Mouse (Mus musculus): ENCODE results near the gene Garem2. TPM values are rescaled to one million over a fixed set of nuclear protein-coding genes. Genes with fewer than 3 reads are reported as not detected.
"Not testable (repeated sequence)": the region's sequence is repeated elsewhere in the genome, so short reads cannot be mapped to it uniquely, and the experiment has no call there.

Garem2 gene
- polyA plus RNA-seq (2012; rRNA removed): 15.0 and 17.5 TPM in 2 replicates

DNA sequence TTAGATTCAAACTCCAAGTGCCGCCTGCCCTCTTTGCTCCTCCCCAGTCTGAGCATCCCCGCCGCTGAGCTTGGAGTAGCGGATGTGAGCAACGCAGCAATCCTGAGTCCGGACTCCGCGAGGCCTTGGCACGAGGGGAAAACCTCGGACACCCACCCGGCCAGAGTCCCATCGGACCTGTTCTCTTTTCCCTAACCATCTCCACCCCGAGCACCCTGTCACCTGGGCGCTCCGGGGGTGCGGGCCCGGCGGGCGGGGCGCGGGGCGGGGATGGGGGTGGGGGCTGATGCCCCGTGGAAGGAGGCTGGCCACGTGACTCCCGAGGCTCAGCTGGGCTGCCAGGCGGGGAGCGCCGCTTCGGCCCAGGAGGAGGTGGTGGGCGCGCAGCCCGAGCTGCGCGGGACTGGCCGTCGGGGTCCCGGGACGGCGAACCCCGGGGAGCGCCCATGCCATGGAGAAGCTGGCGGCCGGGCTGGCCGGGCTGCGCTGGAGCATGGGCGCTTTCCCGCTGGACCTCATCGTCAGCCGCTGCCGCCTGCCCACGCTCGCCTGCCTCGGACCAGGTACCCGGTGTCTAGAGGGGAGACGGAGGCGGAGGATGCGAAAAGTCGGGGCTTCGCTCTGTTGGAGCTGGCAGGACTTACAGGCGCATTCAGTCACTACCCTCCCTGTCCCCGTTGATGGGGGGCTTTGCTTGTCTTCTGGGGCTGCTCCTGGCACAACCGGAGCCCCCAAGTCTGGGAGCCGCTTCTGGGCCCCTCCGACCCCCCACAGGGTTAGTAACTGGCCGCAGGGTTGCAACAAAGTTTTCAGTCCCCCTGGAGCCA lies at the start of gene Garem2:
Gene Garem2 (plus strand): TSS at position 321 of the 827 bp plus-strand sequence.
- DNase-seq (ENCODE audit: extremely low spot score in 1 of 2, low spot score in 1 of 2): no peak

DNA sequence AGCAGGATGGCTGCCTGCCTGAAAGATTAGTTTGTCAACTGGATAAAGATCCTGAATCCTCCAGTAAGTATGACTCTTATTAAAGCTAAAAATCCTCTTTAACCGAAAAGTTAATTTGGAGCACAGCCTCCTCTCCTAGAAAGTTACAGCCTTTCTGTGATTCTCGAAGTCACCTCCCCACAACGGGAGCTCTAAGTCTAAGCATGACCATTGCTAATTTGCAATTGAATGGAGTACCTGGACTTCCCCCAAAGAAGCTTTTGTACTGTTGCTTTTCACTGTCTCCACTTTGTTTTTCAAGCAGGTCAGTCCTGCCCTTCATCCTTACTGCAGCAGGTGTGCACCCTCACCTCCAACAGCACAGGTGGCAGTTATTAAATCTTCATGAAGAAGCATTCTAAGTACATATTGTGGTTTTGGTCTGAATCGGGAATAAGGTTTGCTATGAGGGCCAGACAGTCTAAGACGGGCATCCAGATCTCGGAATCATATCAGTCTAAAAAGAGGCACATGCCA lies 46.7 kb upstream of the Garem2 start:
- DNase-seq (ENCODE audit: extremely low spot score in 1 of 2, low spot score in 1 of 2): no peak

DNA sequence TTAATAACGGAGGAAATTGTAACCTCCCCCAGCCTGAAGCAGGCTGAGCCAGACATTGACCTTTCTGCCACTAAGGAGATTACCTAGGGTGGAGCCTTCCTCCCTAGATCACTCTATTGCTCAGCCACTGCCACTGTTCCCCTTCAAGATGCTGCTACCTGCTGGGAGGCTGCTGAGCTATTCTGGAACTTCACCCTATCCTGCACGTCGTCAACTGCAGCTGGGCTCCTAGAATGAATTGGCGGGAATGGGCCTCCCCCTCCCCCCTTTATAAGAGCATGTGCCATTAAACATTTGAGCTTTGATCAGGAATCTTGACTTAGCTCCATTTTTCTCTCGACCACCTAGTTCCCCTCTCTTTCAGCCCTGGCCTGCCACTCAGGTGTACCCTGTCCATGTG lies 45.4 kb upstream of the Garem2 start:
- DNase-seq (ENCODE audit: extremely low spot score in 1 of 2, low spot score in 1 of 2): not testable (repeated sequence)

DNA sequence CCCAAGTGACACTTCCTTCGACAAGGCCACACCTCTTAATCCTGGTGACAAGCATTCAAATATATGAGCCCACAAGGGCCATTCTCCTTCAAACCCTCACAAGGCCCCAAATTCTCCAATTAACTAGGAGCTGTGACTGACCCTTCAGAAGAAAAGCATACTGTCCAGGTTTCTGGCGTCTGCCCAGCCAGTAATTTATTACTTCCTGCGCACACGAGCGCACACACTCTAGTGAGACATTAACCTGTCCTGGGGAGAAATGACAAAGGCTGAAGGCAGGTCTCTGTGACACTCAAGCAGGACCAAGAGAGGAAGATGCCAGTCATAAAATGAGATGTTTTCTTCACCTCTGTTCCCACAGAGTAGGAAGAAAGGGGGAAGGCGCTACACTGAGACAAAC lies 37.2 kb upstream of the Garem2 start:
- no peak for DNase-seq (ENCODE audit: extremely low spot score in 1 of 2, low spot score in 1 of 2)

DNA sequence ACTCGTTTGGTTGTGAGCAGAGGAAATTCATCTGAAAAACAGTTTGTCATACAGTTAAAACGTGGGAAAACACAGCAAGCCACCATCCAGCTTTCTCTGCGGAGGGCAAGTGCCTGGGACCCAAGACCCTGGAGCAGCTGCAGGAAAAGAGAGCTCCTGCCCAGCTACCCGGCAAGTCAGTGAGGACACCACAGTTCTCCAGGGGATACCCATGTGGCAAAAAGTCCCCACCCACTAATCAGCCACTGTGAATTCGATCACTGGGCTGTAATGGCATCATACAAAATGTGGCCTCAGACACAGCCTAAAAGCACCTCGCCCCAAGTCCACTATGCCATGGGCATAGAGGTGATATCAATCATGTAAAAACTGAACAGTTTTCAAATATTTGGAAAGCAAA lies 33.3 kb upstream of the Garem2 start:
- DNase-seq (ENCODE audit: extremely low spot score in 1 of 2, low spot score in 1 of 2): no peak

DNA sequence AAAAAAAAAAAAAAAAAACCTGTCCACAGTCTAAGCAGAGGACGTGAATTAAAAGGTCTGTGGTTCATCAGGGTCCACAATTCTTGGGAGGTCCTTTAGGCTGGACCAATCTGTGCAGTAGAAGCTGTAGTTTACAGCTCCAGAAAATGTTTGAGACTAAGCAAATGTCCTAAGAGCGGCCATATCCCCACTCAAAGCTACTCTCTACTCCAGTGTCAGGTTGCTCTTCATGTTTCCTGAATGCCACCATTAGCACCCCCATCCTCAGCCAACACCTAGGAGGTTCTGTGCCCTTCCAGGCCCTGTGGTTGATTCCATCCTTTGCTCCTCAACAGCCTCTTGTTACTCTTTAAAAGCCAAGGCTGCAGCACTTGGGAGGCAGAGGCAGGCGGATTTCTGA lies 32.6 kb upstream of the Garem2 start:
- no peak for DNase-seq (ENCODE audit: extremely low spot score in 1 of 2, low spot score in 1 of 2)

DNA sequence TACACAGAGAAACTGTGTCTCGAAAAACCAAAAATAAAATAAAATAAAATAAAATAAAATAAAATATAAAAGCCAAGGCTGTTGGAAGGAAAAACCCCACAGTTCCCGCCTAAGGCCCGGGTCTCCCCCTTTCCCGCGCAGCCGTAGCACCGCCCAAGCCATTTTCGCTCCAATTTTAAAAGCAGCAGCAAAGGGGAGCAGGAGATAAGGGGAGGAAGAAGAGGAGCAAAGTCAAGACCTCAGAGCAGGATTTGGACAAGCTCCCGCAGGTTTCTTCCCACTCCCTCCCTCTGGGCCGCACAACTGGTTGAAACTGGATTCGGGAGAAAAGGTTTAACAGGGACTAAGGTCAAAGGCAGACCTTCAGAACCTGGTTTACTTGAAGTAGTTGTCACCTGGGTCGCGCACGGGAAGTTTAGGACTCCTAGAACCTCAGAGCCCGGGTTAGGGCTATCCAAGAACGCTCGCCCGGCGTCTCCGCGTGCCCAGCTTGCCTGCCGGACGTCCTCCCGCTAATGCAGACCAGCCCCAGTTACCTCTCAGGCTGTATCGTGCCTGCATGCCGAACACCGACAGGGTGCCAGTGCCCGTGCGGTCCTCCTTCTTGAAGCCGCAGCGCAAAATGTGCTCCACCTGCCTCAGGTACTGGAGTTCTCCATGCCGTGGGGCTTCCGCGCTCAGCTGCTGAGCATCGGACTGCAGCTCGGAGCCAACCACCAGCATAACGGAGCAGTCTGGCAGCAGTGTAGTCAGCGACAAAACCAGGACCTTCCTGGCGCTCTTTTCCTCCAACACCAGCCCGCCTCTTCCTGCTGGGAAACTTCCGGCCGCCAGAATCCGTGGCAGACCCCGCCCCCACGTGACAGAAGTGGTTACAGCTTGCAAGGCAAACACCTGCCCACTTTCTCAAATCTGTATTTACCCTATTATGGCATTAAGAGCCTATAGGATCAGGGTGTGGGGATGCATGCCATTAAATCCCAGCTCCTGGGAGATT lies 31.8 kb upstream of the Garem2 start, which contains the start of gene Tyms:
Gene Tyms (minus strand): TSS at position 793 of the 997 bp plus-strand sequence.
- peak; percentile 17 to 77 for DNase-seq (ENCODE audit: extremely low spot score in 1 of 2, low spot score in 1 of 2)

DNA sequence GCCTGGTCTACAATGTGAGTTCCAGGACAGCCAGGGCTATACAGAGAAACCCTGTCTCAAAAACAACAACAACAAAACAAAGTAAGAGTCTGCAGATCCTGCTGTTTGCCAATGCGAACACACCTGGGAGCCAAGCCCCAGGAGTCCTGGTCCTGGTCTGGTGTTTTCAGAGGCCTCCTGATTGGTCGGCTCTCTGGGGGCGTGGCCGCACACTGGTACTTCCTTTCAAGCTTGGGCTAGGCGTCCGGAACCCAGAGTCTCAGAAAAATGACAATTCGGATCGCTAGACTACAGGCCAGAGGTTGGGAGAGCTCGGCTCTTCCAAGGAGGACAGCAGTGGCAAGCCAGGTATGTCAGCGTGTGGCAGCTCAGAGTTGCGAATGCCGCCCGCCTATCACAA lies 12.3 kb upstream of the Garem2 start:
- DNase-seq (ENCODE audit: extremely low spot score in 1 of 2, low spot score in 1 of 2): no peak

DNA sequence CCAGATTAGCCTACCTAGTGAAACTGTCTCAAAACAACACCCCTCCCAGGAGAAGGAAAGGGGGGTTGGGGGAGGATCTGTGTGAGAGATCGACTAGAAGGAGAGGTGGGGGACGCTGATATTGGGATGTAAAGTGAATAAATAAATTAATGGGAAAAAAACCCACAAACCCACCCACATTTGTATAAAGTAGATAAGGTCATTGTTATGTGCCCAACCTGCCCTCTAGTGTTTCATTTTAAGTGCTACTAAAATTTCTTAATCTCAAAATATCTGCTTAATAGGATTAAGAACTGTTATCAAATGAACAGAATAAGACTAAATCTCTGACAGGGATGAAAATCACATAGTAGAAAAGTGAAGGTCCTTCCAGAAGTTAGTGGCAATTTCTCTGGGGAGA lies 10.6 kb upstream of the Garem2 start:
- DNase-seq (ENCODE audit: extremely low spot score in 1 of 2, low spot score in 1 of 2): no peak

DNA sequence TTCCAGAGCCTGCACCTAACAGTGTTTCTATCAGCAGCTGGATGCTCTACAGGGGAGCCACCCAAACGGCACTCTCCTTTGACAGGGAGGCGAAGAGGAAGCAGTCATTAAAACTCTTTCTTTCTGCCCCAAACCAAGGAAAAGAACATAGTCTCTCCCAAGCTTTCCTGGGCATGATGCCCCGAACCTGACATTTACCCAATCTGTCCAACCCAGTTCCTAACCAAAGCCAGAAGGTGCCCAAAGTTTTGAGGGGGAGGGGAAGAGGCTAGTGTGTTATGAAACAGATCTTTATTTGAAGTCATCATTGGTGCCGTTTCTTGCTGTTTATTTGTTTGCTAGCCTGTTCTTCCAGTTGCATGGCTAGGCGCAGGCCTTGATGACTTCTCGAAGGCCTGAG lies 9.2 kb upstream of the Garem2 start:
- no peak for DNase-seq (ENCODE audit: extremely low spot score in 1 of 2, low spot score in 1 of 2)

DNA sequence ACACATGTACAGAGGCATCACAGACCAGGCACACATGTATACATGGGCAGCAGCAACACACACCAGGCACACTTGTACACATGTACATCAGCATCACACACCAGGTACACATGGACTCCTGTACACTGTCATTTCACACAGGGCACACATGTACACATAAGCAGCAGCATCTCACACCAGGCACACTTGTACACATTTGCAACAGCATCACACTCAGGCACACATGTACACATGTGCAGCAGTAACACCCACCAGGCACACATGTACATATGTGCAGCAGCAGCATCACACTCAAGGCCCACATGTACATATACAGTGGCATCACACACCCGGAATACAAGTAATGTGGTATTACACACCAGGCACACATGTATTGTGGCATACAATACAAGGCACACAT lies 6.7 kb upstream of the Garem2 start:
- no peak for DNase-seq (ENCODE audit: extremely low spot score in 1 of 2, low spot score in 1 of 2)

DNA sequence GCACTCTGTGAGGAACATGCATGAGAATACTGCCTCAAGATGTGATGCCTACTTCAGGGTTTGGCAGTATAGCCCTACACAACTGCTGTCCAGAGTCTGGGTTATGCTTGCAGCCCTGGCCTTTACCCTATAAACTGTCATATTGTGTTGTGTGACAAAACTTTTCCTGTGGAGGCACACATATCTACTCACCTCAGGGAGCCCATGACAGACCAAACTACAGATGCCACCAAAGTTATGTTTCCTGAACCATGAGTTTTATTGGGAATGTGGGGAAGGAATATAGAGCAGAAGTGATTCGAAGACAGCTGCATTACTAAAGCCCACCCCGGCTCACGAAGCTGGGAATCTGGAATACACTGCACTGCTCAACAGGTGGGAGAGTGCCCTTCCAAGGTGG lies 1.6 kb upstream of the Garem2 start:
- no peak for DNase-seq (ENCODE audit: extremely low spot score in 1 of 2, low spot score in 1 of 2)

DNA sequence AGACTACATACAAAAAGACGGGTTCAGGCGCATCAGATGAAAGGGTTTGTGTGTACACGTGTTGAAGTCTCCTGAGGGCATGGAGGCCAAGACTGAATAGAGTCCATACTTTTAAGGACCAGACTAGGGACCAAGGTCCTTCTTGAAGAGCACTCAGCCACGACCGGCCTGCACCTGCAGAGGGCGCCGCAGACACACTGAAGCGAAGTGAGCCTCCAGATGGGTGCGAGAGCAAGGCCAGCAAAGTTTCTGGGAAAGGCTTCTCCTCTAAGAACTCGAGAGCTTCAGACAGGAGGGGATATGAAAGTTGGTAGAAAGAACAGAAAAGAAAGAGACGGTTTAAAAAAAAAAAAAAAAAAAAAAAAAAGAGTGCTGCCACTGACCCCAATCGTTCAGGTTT lies 622 bp upstream of the Garem2 start:
- DNase-seq (ENCODE audit: extremely low spot score in 1 of 2, low spot score in 1 of 2): peak in 1 of 2 experiments; percentile 68

DNA sequence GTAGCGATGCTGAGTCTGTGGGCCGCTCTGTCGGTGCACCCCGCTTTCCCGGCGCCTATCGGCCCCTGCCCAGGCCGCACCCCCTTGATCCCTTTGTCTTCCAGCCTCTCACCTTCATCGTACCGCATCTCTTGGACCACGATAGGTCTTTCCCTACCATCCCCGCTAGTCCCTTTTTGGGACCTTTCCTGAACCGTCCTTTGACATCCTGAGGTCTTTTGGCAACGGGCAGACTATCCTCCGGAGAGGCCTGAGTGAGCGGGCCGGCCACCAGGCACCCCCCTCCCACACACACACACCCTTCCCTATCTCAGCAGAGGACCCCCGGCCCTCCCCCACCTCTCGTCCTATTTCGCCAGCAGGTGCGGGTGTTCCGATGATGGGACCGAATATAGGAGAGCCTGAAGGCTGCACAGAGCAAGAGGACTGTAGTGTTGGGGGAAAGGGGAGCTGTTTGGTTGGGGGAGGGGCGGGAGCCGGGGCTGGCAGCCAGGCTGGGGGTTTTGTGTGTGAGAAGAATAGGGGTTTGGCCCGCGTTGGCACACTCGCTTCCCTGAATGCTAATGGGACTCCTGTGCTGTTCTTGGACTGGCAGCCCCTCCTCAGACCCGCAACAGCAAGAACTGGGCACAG lies 823 bp downstream of the Garem2 start, which contains the start of gene 3110082J24Rik:
Gene 3110082J24Rik (minus strand): TSS at position 419 of the 633 bp plus-strand sequence.
- DNase-seq (ENCODE audit: extremely low spot score in 1 of 2, low spot score in 1 of 2): peak in 1 of 2 experiments; percentile 39

DNA sequence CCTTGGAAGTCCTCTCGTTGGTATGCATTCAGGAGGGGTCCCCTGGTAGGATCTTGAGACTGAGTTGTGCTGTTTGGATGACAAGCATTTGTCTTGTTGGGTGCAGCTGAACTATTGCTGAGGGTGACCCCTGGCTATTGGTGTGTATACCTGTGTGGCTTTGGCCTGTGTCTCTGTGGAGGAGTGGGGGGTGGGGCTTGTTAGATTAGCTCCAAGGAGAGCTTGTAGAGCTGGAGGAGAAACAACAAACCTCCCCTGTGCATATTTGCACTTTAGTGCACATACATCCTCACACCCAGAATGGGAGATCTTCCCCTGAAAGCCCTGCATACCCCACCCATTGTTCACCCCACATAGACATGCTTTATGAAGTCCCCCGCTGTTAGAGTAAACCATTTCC lies 1.8 kb downstream of the Garem2 start:
- DNase-seq (ENCODE audit: extremely low spot score in 1 of 2, low spot score in 1 of 2): no peak

DNA sequence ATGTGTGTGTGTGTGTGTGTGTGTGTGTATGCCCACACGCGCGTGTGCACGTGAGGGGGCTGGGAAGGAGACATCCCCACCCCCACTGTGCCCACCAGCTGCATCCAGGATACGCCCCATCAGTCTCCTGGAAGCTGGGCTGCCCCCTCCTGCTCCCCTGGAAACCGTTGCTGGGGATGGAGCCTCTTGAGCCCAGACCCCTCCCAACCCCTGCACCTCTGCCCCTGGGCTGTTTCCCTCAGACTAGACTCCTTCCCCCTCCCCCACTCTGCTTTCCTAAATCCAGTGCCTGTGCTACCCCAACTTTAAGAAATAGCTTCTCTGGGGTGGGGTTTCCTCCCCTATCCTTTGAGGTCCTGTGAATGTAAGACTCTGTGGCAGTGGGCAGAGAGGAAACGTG lies 2.2 kb downstream of the Garem2 start:
- no peak for DNase-seq (ENCODE audit: extremely low spot score in 1 of 2, low spot score in 1 of 2)

DNA sequence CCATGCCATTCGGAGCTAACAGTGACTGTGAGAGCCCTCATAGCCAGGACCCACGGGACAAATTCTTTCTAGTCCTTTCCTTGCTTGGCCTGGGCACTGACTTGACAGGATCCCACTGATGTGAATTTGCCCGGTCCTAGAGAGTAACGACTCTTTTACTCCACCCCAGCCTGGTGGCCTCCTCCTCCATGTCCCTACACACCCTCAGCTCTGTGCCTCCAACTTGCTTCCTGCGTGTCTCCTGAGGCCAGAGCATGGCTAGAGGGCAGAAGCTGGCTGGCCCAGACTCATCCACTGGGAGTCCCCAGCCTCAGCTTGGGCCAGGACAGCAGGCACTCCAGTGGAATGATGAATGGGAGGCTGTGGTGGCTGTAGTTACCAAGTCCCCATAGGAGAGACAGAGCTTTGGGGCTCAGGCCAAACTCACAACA lies 2.7 kb downstream of the Garem2 start:
- DNase-seq (ENCODE audit: extremely low spot score in 1 of 2, low spot score in 1 of 2): no peak

DNA sequence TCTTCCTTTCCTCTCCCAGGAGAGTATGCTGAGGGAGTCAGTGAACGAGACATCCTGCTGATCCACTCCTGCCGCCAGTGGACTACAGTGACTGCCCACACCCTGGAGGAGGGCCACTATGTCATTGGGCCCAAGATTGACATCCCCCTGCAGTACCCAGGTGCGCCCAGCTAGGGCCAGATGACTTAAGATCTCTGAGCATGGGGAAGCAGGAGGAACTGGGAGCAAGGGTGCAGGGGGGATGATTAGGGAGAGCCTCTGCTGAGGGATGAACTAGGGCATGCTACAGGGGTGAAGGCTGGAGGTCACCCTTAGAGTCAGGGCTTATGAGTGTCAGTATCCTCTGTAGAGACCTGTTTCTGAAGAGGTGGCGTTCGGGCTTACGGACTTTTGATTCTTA lies 3.3 kb downstream of the Garem2 start:
- DNase-seq (ENCODE audit: extremely low spot score in 1 of 2, low spot score in 1 of 2): no peak

DNA sequence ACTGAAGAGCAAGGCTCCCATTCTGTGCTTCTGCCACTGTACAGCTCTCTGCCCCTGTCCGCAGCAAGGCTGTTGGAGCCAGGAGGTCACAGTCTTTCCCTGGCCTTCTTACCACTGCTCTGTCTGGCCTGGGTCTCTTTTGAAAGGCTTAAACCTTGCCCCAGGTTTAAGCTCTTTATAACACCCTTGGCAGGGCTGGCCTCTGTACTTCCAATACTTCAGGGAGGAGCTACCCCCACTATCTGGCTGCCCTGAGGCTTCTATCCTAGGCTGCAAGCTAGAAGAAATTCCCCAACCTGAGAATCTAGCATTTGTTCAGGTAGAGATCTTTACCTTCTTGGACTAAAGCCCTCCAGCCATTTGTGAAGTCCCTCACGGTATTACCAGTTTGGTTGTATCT lies 4.9 kb downstream of the Garem2 start:
- no peak for DNase-seq (ENCODE audit: extremely low spot score in 1 of 2, low spot score in 1 of 2)

DNA sequence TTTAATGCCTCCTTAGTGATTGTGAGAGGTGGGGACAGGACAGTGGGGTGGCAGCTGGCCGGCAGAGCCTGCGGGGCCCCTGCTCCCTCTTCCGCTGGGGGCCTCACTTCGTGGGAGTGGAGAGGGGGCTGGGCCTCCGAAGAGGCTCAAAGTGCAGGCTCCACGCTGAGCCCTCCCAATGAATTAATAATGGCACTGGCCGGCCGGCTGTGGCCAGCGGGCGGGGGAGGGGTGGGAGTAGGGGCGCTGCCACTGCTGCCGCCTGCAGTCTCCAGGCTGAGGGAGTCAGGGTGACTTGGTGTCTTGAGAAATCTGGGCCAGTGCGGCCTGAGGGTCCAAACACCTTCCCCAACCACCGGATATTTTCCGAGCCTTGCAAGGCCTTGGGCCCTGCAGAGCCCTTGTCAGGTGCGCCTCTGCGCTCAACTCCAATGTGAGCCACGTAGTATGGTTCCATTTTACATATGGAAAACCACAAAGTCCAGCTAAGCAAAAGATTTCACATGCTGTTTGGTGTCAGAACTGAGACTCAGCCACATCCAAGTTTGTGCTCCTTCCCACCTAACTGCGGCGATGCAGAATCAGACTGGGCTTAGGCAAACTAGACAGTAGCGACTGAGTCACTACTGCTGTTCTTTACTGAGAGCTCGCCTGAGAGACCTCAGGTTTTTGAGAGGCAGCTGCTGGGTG lies 5.6 kb downstream of the Garem2 start:
- DNase-seq (ENCODE audit: extremely low spot score in 1 of 2, low spot score in 1 of 2): no peak
